Mouse (Mus musculus): Measurements from ENCODE around the gene Gtf2ird1. TPM values are rescaled to one million over a fixed set of nuclear protein-coding genes. Genes with fewer than 3 reads are reported as not detected.

Gtf2ird1 gene
- polyA plus RNA-seq, 1 experiment from 2014 or later = 122 TPM

GRCm38 (mm10) chr5:134470538-134471169 is 14.1 kb upstream of the Gtf2ird1 start:
- Histone ChIP-seq H3K36me3 (replicated peaks) (no peaks in the 10 kb centered on the region), H3K27ac (replicated peaks) (no peak overlapping the region), H3K4me3 (no peak overlapping the region), H3K9me3 (0 out of 2 replicates have a peak, but pooled peaks cover 6% of the 10 kb centered on the region), H3K27me3 (replicated peaks; ENCODE audit: low read depth, poor library complexity, severe bottlenecking) (no peaks in the 10 kb centered on the region), H3K4me1 (peaks cover 29% of the 10 kb centered on the region)
- WGBS = 84% methylated on average over 8 of the region's 8 CpGs
- DNase-seq (ENCODE audit: low spot score) = no peak

DNA sequence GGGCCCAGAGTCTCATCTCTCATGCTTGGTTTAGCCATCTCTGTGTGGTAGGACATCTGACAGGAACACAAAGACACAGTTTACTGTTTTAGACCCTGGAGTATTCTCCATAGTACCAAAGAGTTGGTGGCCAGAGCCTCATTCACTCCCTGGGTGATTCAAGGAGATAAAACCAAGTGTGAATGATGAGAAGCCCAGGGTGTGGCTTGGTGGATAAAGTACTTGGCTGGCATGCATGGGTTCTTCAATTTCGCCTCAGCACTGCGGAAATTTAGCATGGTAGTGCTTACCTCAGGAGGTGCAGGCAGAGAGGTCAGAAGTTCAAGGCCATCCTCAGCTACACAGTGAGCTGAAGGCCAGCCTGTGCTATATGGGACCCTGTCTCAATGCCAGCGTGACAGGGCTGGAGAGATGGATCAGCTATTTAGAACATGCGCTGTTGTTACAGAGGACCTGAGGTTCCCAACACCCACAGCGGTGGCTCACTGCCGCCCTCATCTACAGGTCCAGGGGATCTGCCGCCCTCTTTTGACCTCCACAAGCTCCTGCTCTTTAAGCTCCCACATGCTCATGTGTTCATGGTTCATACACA is 13.1 kb upstream of the Gtf2ird1 start:
- DNase-seq (ENCODE audit: low spot score) = no peak
- Histone ChIP-seq H3K4me1 (peaks cover 29% of the 10 kb centered on the region), H3K9me3 (no peaks in the 10 kb centered on the region), H3K27ac (replicated peaks) (no peak overlapping the region), H3K27me3 (replicated peaks; ENCODE audit: low read depth, poor library complexity, severe bottlenecking) (no peaks in the 10 kb centered on the region), H3K36me3 (replicated peaks) (no peaks in the 10 kb centered on the region), H3K4me3 (no peak overlapping the region)
- 86% methylated on average over 7 of the region's 7 CpGs for WGBS

GRCm38 (mm10) chr5:134468158-134468765 is 11.7 kb upstream of the Gtf2ird1 start:
- 69% methylated on average over 10 of the region's 10 CpGs for WGBS
- no peak for DNase-seq (ENCODE audit: low spot score)
- no peaks in the 10 kb centered on the region for H3K27me3 ChIP-seq (replicated peaks; ENCODE audit: low read depth, poor library complexity, severe bottlenecking)
- peaks cover 29% of the 10 kb centered on the region for H3K4me1 ChIP-seq
- peak overlapping the region; percentile 63 for H3K27ac ChIP-seq (replicated peaks)
- no peaks in the 10 kb centered on the region for H3K9me3 ChIP-seq
- H3K4me3 ChIP-seq = no peak overlapping the region
- H3K36me3 ChIP-seq (replicated peaks) = no peaks in the 10 kb centered on the region

- no peaks in the 10 kb centered on the region for H3K9me3 ChIP-seq
- H3K27me3 ChIP-seq (replicated peaks; ENCODE audit: low read depth, poor library complexity, severe bottlenecking) = no peaks in the 10 kb centered on the region
- peak overlapping the region; percentile 77 for H3K27ac ChIP-seq (replicated peaks)
- peak overlapping the region; percentile 11; the same call in 1 of the 2 replicates for H3K4me3 ChIP-seq
- H3K4me1 ChIP-seq = peaks cover 29% of the 10 kb centered on the region
- WGBS = 54% methylated on average over 8 of the region's 8 CpGs
- H3K36me3 ChIP-seq (replicated peaks) = no peaks in the 10 kb centered on the region
- peak; percentile 59 for DNase-seq (ENCODE audit: low spot score)
Measured at GRCm38 (mm10) chr5:134467030-134467549, 10.6 kb upstream of the Gtf2ird1 start.

DNA sequence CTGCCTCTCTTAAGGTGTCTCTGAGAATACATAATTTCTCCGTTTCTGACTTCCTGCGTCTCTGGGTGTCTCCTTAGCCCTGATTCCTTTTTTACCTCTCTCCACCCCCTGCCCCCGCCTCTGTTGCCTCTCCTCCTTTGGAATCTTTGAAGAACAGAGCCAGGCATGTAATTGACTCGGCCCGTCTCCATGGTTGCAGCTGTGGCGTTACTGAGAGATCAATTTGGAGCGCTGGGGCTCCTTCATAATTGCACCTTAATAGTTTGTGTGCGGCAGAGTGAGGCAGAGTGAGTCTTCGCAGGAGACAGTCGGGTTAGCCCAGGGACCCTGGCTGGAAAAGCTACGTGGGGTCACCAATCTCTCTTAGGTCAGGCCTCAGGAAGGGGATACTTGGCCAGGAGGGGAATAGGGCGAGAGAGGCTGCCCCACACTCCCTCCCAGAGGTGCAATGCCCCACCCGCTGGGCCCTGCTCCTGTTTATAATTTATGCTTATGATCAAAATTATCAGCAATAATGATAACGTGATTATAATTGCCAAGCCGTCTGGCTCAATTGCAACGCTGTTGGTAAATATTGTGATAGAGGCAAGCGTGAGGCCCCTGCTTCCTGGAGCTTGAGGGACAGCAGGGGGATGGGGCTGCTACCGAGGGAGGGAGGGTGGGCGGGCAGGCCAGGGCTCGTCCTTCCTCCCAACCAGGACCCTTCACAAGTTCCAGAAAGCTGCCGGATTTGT is 9.9 kb upstream of the Gtf2ird1 start:
- Histone ChIP-seq H3K9me3 (no peaks in the 10 kb centered on the region), H3K27ac (replicated peaks) (peak overlapping the region; percentile 77), H3K4me1 (peaks cover 29% of the 10 kb centered on the region), H3K27me3 (replicated peaks; ENCODE audit: low read depth, poor library complexity, severe bottlenecking) (no peaks in the 10 kb centered on the region), H3K4me3 (peak overlapping the region; percentile 11), H3K36me3 (replicated peaks) (no peaks in the 10 kb centered on the region)
- 18% methylated on average over 21 of the region's 21 CpGs for WGBS
- peak; percentile 68 for DNase-seq (ENCODE audit: low spot score)

DNA sequence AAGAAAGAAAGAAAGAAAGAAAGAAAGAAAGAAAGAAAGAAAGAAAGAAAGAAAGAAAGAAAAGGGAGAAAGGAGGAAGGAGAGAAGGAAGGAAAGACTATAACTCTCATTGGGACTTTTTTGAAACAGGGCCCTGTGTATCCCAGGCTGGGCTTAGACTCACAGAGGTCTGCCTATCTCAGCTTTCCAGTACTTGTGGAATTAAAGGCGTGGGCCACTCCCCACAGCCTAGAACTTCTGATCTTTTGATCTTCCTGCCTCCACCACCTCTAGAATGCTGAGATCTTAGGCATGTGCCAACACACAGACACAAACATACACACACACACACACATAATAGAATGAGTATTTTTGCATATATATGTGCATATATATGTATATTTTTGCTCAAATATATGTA is 8.7 kb upstream of the Gtf2ird1 start:
- H3K4me3 ChIP-seq = no peak overlapping the region
- no peaks in the 10 kb centered on the region for H3K36me3 ChIP-seq (replicated peaks)
- no peaks in the 10 kb centered on the region for H3K27me3 ChIP-seq (replicated peaks; ENCODE audit: low read depth, poor library complexity, severe bottlenecking)
- no peak for DNase-seq (ENCODE audit: low spot score)
- no peaks in the 10 kb centered on the region for H3K9me3 ChIP-seq
- WGBS = 85% methylated on average over 1 of the region's 1 CpGs
- peaks cover 29% of the 10 kb centered on the region for H3K4me1 ChIP-seq
- H3K27ac ChIP-seq (replicated peaks) = no peak overlapping the region

DNA sequence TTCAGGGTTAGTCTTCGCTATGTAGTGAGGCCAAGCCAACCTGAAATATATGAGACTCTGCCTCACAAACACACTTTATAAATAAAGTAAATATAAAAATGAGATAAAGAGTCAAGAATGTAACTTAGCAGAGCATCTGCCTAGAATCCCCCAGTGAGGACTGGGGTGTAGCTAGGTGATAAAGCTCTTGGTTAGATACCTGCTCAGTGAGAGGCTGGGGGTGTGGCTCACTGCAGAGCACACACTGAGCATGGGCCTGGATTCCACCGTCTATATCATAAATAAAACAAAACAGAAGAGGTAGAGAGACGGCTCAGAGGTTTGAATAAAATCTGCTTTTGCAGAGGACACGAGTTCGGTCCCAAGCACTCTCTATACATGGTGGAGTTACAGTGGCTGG is 7.7 kb upstream of the Gtf2ird1 start:
- DNase-seq (ENCODE audit: low spot score) = no peak
- Histone ChIP-seq H3K9me3 (no peaks in the 10 kb centered on the region), H3K27me3 (replicated peaks; ENCODE audit: low read depth, poor library complexity, severe bottlenecking) (no peaks in the 10 kb centered on the region), H3K4me3 (no peak overlapping the region), H3K36me3 (replicated peaks) (no peaks in the 10 kb centered on the region), H3K4me1 (peaks cover 28% of the 10 kb centered on the region), H3K27ac (replicated peaks) (no peak overlapping the region)
- 89% methylated on average over 5 of the region's 5 CpGs for WGBS

DNA sequence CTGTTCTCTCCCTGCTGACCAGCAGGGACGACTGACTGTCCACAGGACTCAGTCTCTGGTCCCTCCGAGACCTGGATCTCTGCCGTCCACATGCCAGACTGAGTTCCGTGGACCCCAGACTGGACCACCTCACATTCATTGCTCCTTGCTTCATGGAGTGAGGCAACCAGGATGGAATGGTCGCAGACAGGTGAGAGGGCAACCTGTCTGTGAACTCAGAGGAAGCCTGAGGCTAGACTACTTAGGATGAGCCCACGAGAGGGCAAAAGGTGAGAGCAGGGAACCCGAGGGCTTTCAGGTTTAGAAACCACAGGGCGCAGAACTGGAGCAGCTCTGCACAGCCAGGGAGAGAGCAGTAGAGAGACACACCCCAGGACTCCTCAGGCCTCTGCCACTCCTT is 6.2 kb upstream of the Gtf2ird1 start:
- H3K27ac ChIP-seq (replicated peaks) = no peak overlapping the region
- H3K4me3 ChIP-seq = no peak overlapping the region
- H3K4me1 ChIP-seq = peaks cover 17% of the 10 kb centered on the region
- H3K27me3 ChIP-seq (replicated peaks; ENCODE audit: low read depth, poor library complexity, severe bottlenecking) = no peaks in the 10 kb centered on the region
- DNase-seq (ENCODE audit: low spot score) = no peak
- H3K9me3 ChIP-seq = no peaks in the 10 kb centered on the region
- WGBS = 74% methylated on average over 8 of the region's 8 CpGs
- H3K36me3 ChIP-seq (replicated peaks) = no peaks in the 10 kb centered on the region

GRCm38 (mm10) chr5:134462316-134462715 is 5.8 kb upstream of the Gtf2ird1 start:
- Histone ChIP-seq H3K36me3 (replicated peaks) (no peaks in the 10 kb centered on the region), H3K4me3 (no peak overlapping the region), H3K27ac (replicated peaks) (no peak overlapping the region), H3K27me3 (replicated peaks; ENCODE audit: low read depth, poor library complexity, severe bottlenecking) (no peaks in the 10 kb centered on the region), H3K4me1 (peaks cover 15% of the 10 kb centered on the region), H3K9me3 (no peaks in the 10 kb centered on the region)
- DNase-seq (ENCODE audit: low spot score) = no peak
- 85% methylated on average over 2 of the region's 2 CpGs for WGBS

DNA sequence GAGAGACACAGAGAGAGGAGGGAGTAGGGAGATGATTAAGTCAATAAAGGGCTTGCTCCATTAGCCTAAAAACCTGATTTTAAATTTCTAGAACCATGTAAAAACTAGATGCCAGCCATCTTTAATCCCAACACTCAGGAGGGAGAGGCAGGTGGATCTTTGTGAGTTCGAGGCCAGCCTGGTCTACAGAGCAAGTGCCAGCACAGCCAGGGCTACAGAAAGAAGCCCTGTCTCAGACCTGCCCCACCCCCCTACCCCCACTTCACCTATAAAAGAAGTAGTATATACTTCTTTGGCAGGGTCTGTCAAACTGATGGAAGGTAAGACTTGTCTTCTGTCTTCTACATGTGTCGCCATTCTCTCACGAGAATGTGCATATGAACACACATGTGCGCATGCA is 4.0 kb upstream of the Gtf2ird1 start:
- Histone ChIP-seq H3K4me3 (no peak overlapping the region), H3K36me3 (replicated peaks) (no peaks in the 10 kb centered on the region), H3K27me3 (replicated peaks; ENCODE audit: low read depth, poor library complexity, severe bottlenecking) (no peaks in the 10 kb centered on the region), H3K4me1 (peaks cover 5% of the 10 kb centered on the region), H3K9me3 (no peaks in the 10 kb centered on the region), H3K27ac (replicated peaks) (no peak overlapping the region)
- DNase-seq (ENCODE audit: low spot score) = no peak
- 90% methylated on average over 4 of the region's 4 CpGs for WGBS

DNA sequence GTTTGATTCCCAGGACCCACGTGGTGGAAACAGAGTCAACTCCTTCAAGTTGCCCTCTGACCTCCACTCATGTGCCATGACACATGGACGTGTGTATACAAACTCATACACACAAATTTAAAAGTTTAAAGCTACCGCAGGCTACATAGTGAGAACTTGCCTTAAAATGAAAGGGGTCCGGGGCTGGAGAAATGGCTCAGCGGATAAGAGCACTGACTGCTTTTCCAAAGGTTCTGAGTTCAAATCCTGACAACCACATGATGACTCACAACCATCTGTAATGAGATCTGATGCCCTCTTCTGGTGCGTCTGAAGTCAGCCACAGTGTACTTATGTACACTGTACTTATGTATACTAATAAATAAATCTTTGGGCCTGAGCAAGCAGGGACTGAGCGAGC is 2.6 kb upstream of the Gtf2ird1 start:
- Histone ChIP-seq H3K4me1 (peaks cover 19% of the 10 kb centered on the region), H3K4me3 (no peak overlapping the region), H3K27ac (replicated peaks) (no peak overlapping the region), H3K27me3 (replicated peaks; ENCODE audit: low read depth, poor library complexity, severe bottlenecking) (no peaks in the 10 kb centered on the region), H3K9me3 (no peaks in the 10 kb centered on the region), H3K36me3 (replicated peaks) (0 out of 2 replicates have a peak, but pooled peaks cover 3% of the 10 kb centered on the region)
- no peak for DNase-seq (ENCODE audit: low spot score)
- 86% methylated on average over 7 of the region's 7 CpGs for WGBS

DNA sequence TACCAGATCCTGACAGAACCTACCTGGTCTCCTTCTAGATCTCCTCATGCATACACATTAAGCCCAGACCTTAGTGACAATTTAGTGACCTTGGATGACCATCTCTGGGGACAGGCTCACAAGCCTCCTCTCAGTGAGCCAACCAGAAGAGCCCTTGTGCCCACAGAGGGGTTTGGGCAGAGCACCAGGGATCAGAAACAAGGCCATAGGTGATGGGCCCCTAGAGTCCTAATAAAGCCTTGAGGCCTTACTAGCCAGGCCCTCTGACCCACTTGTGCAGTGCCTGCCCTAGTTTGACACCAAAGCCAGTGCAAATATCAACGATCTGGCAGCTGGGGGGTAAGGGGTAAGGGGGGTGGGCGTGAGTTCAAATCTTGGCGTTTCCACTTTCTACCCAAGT is 1.9 kb upstream of the Gtf2ird1 start:
- H3K36me3 ChIP-seq (replicated peaks) = peaks cover 10% of the 10 kb centered on the region
- H3K27me3 ChIP-seq (replicated peaks; ENCODE audit: low read depth, poor library complexity, severe bottlenecking) = no peaks in the 10 kb centered on the region
- H3K9me3 ChIP-seq = no peaks in the 10 kb centered on the region
- H3K27ac ChIP-seq (replicated peaks) = no peak overlapping the region; the same call in 1 of the 2 replicates
- H3K4me3 ChIP-seq = no peak overlapping the region
- 92% methylated on average over 3 of the region's 3 CpGs for WGBS
- peaks cover 26% of the 10 kb centered on the region for H3K4me1 ChIP-seq
- DNase-seq (ENCODE audit: low spot score) = no peak
